Mouse (Mus musculus): ENCODE results near the gene Cacna1a. TPM values are rescaled to one million over a fixed set of nuclear protein-coding genes. Genes with fewer than 3 reads are reported as not detected.

Gene Cacna1a
- polyA plus RNA-seq, 1 experiment, result 74.9 TPM

DNA sequence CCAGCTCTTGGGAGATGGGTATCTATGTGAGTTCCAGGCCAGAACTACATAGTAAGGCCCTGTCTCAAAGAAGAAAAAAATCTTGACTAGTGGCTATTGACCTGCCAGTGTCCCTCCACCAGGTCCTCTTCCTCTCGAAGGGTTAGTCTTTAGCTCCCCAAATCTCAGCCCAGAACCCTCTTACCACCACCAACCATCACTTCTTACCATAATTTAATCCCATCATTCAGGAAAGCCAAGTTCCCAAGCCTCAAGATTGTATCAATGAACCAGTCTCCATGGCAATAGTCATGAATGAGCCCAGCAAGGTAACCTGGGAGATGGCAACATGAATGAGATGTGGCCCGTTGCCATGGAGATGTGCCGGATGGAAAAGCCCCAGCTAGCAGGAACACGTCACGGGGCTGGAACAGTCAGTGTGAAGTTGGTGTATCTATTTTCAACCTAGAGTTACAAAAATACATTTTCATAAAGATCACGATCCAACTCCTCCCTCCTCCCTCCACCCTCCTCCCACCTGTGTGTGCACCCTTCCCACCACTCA, 106.4 kb downstream of the Cacna1a start:
- TF ChIP-seq GATA1 (IDR thresholded peaks at IDR 0.05; ENCODE audit: low read length), result no peak

DNA sequence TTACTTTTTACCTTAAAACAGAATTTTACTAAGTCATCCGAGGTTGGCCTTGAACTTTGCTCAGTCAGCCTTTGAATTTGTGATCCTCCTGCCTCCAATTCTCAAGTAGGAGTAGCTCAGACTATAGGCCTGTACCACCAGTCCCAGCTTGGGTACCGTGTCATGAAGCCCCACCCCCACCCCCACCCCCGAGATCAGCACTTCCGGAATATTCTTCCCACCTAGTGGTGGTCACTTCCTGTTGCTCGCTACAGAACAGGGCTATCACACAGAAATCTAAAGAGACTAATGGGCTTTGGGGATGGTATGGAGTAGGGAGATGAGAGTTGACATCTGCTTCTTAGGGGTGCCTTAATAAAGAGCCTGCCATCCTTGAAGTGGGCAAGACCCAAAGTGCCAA, 112.9 kb downstream of the Cacna1a start:
- TF ChIP-seq GATA1 (IDR thresholded peaks at IDR 0.05; ENCODE audit: low read length), result no peak

DNA sequence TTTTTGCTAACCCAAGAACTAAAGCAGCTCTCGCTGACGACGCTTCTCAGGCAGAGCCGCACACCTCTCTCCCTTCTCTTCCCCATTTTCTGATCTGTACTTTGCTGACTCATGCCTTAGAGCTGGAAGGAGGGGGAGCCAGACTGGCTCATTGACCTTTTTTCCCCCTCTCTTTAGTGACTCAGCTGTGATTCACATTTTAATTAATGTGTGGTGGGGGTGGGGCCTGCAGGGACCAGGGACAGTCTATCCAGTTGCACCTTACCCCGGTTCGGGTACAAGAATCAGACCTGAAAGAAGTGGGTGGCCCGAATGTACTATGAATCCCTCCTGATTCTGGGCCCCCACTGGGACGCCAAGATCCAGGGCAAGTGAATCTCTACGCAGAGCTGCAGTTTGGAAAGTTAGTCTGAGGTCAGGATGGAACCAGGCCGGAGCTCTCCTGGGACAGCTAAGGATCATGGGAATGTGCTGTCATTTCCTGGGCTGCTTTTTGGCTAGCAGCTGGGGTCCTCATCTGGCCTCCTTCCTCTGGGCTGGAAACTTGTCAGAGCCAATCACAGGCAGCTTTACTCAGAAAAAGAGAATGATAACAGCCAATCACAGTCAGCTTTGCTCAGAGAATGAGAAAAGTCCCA, 113.5 kb downstream of the Cacna1a start:
- no peak for TF ChIP-seq GATA1 (IDR thresholded peaks at IDR 0.05; ENCODE audit: low read length)

GRCm38 (mm10) chr8:84502638-84503037, 114.4 kb downstream of the Cacna1a start:
- no peak for TF ChIP-seq GATA1 (IDR thresholded peaks at IDR 0.05; ENCODE audit: low read length)

DNA sequence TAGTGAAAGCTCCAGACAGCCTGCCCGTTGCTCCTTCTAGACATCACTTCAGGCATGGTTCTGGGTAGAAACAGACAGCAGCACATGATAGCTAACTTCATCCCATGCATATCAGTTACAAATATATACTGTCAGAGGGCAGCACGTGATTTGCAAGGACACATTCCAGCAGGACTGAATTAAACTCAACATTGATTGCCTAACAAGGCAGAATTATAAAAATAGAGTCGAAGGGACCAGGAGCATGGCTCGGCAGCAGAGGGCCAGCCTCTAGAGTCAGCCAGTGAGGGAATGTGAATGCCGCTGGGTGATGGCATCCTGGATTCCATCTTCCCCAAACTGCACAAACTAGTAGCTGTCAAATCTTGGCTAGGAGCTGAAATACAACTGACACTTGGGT, 119.0 kb downstream of the Cacna1a start:
- no peak for TF ChIP-seq GATA1 (IDR thresholded peaks at IDR 0.05; ENCODE audit: low read length)

- no peak for TF ChIP-seq GATA1 (IDR thresholded peaks at IDR 0.05; ENCODE audit: low read length)
Observed at GRCm38 (mm10) chr8:84511621-84512020, 123.4 kb downstream of the Cacna1a start.

GRCm38 (mm10) chr8:84513765-84514164, 125.5 kb downstream of the Cacna1a start:
- TF ChIP-seq GATA1 (IDR thresholded peaks at IDR 0.05; ENCODE audit: low read length), result no peak

DNA sequence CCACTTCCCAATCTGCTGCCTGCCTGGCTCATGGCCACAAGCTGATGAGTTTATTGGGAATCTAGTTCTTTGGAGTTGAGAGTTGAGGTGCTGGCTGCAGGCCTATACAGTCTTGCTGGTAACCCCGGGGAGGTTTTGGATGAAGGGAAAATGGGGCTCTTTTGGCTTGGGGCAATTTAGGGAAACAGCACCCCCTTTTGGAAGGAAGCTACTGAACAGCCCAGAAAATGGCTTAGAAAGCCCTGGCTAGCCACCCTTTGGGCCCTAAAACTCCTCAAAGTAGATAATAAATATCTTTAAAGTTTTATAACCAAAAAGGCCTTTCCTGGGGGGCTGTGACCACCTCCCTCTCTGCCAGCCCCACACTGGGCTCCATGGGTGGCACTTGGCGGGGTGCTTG, 129.9 kb downstream of the Cacna1a start:
- TF ChIP-seq GATA1 (IDR thresholded peaks at IDR 0.05; ENCODE audit: low read length), result no peak

DNA sequence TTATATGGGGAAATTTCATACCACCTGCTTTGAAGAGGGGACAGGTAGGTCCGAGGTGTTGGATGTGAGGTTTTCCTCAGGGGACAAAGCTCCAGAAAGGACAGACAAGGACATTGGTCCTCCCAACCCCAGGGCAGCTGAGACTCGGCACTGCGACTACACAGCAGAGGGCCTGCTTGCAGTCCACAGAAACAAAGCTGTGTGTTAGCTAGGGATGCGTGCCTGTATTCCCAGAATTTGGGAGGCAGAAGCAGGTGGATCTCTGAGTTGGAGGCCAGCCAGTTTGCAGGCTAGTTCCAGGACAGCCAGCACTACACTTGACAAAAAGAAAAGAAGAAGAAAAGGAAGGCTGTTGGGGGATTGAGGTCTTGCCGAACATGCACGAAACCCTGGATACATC, 130.5 kb downstream of the Cacna1a start:
- no peak for TF ChIP-seq GATA1 (IDR thresholded peaks at IDR 0.05; ENCODE audit: low read length)

DNA sequence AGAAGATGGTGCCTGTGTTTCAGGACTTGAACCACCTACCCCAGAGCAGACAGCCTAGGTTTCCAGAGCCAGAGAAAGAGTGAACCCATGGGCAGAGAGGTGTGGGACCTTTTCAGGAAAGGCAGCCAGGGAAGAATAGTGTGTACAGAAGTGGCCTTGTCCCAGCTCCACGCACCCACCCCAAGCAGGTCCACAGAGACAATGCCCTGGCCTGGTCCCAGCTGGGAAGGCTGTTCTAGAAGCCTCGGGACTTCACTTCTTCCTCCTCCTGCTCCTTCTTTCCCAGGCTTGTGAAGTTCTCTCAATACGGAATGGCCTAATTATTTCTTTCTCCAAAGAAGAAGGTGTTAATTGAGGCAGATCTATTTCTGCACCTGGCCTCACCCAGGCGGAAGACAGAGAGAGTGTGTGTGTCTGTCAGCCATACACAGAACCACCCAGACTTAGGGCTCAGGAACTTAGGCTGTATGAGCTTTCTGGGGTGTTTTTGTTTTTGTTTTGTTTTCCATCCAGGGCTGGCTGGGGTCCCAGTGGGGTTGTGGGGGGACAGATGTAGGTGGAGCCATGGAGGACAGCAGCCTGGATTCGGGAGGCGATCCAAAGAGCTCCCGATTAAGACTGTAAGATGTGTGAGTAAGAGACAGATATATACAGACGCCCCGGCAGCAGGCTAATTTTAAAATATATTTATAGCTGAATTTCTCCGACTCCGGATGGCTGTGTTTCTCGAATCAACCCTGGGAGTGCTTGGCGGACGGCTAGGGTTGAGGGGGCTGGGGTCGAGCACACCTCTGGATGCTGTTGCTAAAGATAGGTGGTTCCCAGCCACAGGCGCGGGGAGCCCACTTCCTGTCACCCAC, 131.8 kb downstream of the Cacna1a start:
- no peak for TF ChIP-seq GATA1 (IDR thresholded peaks at IDR 0.05; ENCODE audit: low read length)

GRCm38 (mm10) chr8:84520999-84521398, 132.8 kb downstream of the Cacna1a start:
- no peak for TF ChIP-seq GATA1 (IDR thresholded peaks at IDR 0.05; ENCODE audit: low read length)

- no peak for TF ChIP-seq GATA1 (IDR thresholded peaks at IDR 0.05; ENCODE audit: low read length)
Observed at GRCm38 (mm10) chr8:84528036-84528435, 139.8 kb downstream of the Cacna1a start.

DNA sequence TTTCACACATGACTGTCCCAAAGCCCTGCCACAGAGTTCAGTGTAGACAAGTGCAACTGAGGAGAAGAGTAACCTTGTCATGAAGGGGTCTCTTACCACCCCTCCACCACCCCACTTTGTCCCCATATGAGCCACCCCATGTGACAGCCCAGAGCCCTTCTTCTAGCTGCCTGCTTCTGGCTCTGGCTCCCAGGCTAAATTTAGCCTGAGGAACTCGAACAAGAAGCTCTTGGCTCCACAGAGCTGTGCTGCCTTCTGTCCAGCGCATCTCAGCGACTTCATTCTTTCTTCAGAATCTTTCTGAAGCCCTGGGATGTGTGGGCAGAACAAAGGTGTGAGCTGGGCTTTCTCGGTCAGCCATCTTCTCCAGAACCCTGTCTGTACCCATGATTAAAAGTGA, 141.3 kb downstream of the Cacna1a start:
- TF ChIP-seq GATA1 (IDR thresholded peaks at IDR 0.05; ENCODE audit: low read length), result no peak

GRCm38 (mm10) chr8:84532725-84533124, 144.5 kb downstream of the Cacna1a start:
- TF ChIP-seq GATA1 (IDR thresholded peaks at IDR 0.05; ENCODE audit: low read length), result no peak

GRCm38 (mm10) chr8:84533341-84533740, 145.1 kb downstream of the Cacna1a start:
- no peak for TF ChIP-seq GATA1 (IDR thresholded peaks at IDR 0.05; ENCODE audit: low read length)

GRCm38 (mm10) chr8:84536917-84537316, 148.7 kb downstream of the Cacna1a start:
- TF ChIP-seq GATA1 (IDR thresholded peaks at IDR 0.05; ENCODE audit: low read length), result no peak

DNA sequence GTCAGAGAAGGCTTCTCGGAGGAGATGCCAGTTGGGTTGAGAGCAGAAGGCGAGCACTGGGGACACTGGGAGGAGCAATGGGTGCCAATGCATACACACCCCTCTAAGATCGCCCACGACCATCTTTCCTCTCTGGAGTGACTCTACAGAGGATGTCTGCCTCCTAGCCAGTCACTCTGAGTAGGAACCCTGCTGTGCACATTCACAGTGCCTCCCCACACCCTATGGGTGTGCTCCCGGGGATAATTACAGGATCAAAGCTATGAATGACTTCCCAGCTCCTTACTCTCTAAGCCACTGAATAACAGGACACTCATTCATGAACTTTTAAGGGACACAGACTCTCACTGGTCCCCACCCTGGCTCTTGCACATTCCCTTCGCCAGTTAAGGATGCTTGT, 151.1 kb downstream of the Cacna1a start:
- no peak for TF ChIP-seq GATA1 (IDR thresholded peaks at IDR 0.05; ENCODE audit: low read length)
